Mouse (Mus musculus): Measurements from ENCODE around the gene Ptpn1. TPM values are rescaled to one million over a fixed set of nuclear protein-coding genes. Genes with fewer than 3 reads are reported as not detected.

Ptpn1 gene
- polyA plus RNA-seq, 1 experiment from 2014 or later: 35.3 TPM

GRCm38 (mm10) chr2:167924011-167924410 lies 7.8 kb upstream of the Ptpn1 start:
- H3K36me3 ChIP-seq: no peaks in the 10 kb centered on the region
- WGBS (ENCODE audit: insufficient replicate concordance): 77% methylated on average over 5 of the region's 5 CpGs
- no peaks in the 10 kb centered on the region for H3K9me3 ChIP-seq (replicated peaks)
- DNase-seq (no peak), ATAC-seq (ENCODE audit: low read depth) (no peak)
- no peak overlapping the region for H3K27ac ChIP-seq
- H3K27me3 ChIP-seq: no peaks in the 10 kb centered on the region
- H3K4me3 ChIP-seq (replicated peaks): no peak overlapping the region
- no peak overlapping the region for H3K9ac ChIP-seq
- H3K4me2 ChIP-seq: peak overlapping the region; percentile 72
- peaks cover 37% of the 10 kb centered on the region for H3K4me1 ChIP-seq (replicated peaks)

GRCm38 (mm10) chr2:167924803-167925604 lies 6.9 kb upstream of the Ptpn1 start:
- WGBS (ENCODE audit: insufficient replicate concordance): 2% methylated on average over 29 of the region's 29 CpGs
- H3K27me3 ChIP-seq: no peaks in the 10 kb centered on the region
- H3K4me2 ChIP-seq: peak overlapping the region; percentile 72
- H3K4me1 ChIP-seq (replicated peaks): peaks cover 41% of the 10 kb centered on the region
- DNase-seq: peak; percentile 71
- H3K9ac ChIP-seq: peak overlapping the region; percentile 64
- peak; percentile 71 for ATAC-seq (ENCODE audit: low read depth)
- no peaks in the 10 kb centered on the region for H3K9me3 ChIP-seq (replicated peaks)
- H3K4me3 ChIP-seq (replicated peaks): peak overlapping the region; percentile 57
- no peaks in the 10 kb centered on the region for H3K36me3 ChIP-seq
- peak overlapping the region; percentile 63 for H3K27ac ChIP-seq

GRCm38 (mm10) chr2:167925841-167926800 lies 5.7 kb upstream of the Ptpn1 start:
- no peak for DNase-seq
- H3K4me2 ChIP-seq: no peak overlapping the region

GRCm38 (mm10) chr2:167928002-167928526 lies 3.8 kb upstream of the Ptpn1 start:
- no peak for ATAC-seq (ENCODE audit: low read depth)
- Histone ChIP-seq H3K4me1 (replicated peaks) (peaks cover 58% of the 10 kb centered on the region), H3K9me3 (replicated peaks) (no peaks in the 10 kb centered on the region), H3K4me3 (replicated peaks) (no peak overlapping the region), H3K27me3 (no peaks in the 10 kb centered on the region), H3K27ac (no peak overlapping the region; the same call in 1 of the 2 replicates), H3K4me2 (no peak overlapping the region), H3K36me3 (no peaks in the 10 kb centered on the region), H3K9ac (no peak overlapping the region)
- WGBS (ENCODE audit: insufficient replicate concordance): 59% methylated on average over 4 of the region's 4 CpGs
- no peak for DNase-seq

More at GRCm38 (mm10) chr2:167925841-167926800, 5.7 kb upstream of the Ptpn1 start:
- no peaks in the 10 kb centered on the region for H3K9me3 ChIP-seq (replicated peaks)
- no peak for ATAC-seq (ENCODE audit: low read depth)
- H3K27ac ChIP-seq: peak overlapping the region; percentile 63
- no peak overlapping the region for H3K9ac ChIP-seq
- 55% methylated on average over 11 of the region's 11 CpGs for WGBS (ENCODE audit: insufficient replicate concordance)
- no peaks in the 10 kb centered on the region for H3K27me3 ChIP-seq
- H3K4me1 ChIP-seq (replicated peaks): peaks cover 47% of the 10 kb centered on the region
- no peak overlapping the region for H3K4me3 ChIP-seq (replicated peaks)
- H3K36me3 ChIP-seq: no peaks in the 10 kb centered on the region

GRCm38 (mm10) chr2:167928972-167929371 lies 2.9 kb upstream of the Ptpn1 start:
- 80% methylated on average over 3 of the region's 3 CpGs for WGBS (ENCODE audit: insufficient replicate concordance)
- Histone ChIP-seq H3K4me3 (replicated peaks) (no peak overlapping the region), H3K27ac (no peak overlapping the region), H3K4me2 (no peak overlapping the region), H3K4me1 (replicated peaks) (peaks cover 64% of the 10 kb centered on the region), H3K27me3 (no peaks in the 10 kb centered on the region), H3K9me3 (replicated peaks) (no peaks in the 10 kb centered on the region), H3K36me3 (no peaks in the 10 kb centered on the region), H3K9ac (no peak overlapping the region)
- ATAC-seq (ENCODE audit: low read depth) (no peak), DNase-seq (no peak)

- 92% methylated on average over 3 of the region's 3 CpGs for WGBS (ENCODE audit: insufficient replicate concordance)
- H3K9ac ChIP-seq: peak overlapping the region; percentile 93
- H3K27me3 ChIP-seq: no peaks in the 10 kb centered on the region
- no peaks in the 10 kb centered on the region for H3K9me3 ChIP-seq (replicated peaks)
- H3K27ac ChIP-seq: no peak overlapping the region
- H3K4me2 ChIP-seq: peak overlapping the region; percentile 90
- H3K4me3 ChIP-seq (replicated peaks): peak overlapping the region; percentile 93
- peaks cover 49% of the 10 kb centered on the region for H3K4me1 ChIP-seq (replicated peaks)
- ATAC-seq (ENCODE audit: low read depth) (no peak), DNase-seq (no peak)
- no peaks in the 10 kb centered on the region for H3K36me3 ChIP-seq
These were observed 882 bp upstream of the Ptpn1 start for GRCm38 (mm10) chr2:167930975-167931374.

- H3K27ac ChIP-seq: peak overlapping the region; percentile 44; the same call in 1 of the 2 replicates
- no peaks in the 10 kb centered on the region for H3K9me3 ChIP-seq (replicated peaks)
- H3K9ac ChIP-seq: peak overlapping the region; percentile 93
- H3K27me3 ChIP-seq: no peaks in the 10 kb centered on the region
- peak overlapping the region; percentile 90 for H3K4me2 ChIP-seq
- WGBS (ENCODE audit: insufficient replicate concordance): under 1% methylated on average over 18 of the region's 18 CpGs
- peaks cover 43% of the 10 kb centered on the region for H3K4me1 ChIP-seq (replicated peaks)
- no peak for DNase-seq
- H3K36me3 ChIP-seq: no peaks in the 10 kb centered on the region
- peak overlapping the region; percentile 93 for H3K4me3 ChIP-seq (replicated peaks)
- peak; percentile 31 for ATAC-seq (ENCODE audit: low read depth)
These were observed 922 bp downstream of the Ptpn1 start for GRCm38 (mm10) chr2:167932727-167933231.

- H3K27ac ChIP-seq: no peak overlapping the region
- DNase-seq: no peak
- ATAC-seq (ENCODE audit: low read depth): no peak
- H3K4me1 ChIP-seq (replicated peaks): peaks cover 41% of the 10 kb centered on the region
- H3K4me2 ChIP-seq: peak overlapping the region; percentile 90
- H3K27me3 ChIP-seq: no peaks in the 10 kb centered on the region
- H3K36me3 ChIP-seq: no peaks in the 10 kb centered on the region
- H3K9me3 ChIP-seq (replicated peaks): no peaks in the 10 kb centered on the region
- peak overlapping the region; percentile 93 for H3K9ac ChIP-seq
- 54% methylated on average over 7 of the region's 7 CpGs for WGBS (ENCODE audit: insufficient replicate concordance)
- peak overlapping the region; percentile 93 for H3K4me3 ChIP-seq (replicated peaks)
These were observed 1.5 kb downstream of the Ptpn1 start for GRCm38 (mm10) chr2:167933397-167933796.

- no peak overlapping the region for H3K27ac ChIP-seq
- H3K27me3 ChIP-seq: no peaks in the 10 kb centered on the region
- no peak for ATAC-seq (ENCODE audit: low read depth)
- no peak overlapping the region for H3K4me2 ChIP-seq
- no peak overlapping the region for H3K4me3 ChIP-seq (replicated peaks)
- 85% methylated on average over 3 of the region's 3 CpGs for WGBS (ENCODE audit: insufficient replicate concordance)
- 0 out of 2 replicates have a peak, but pooled peaks cover 3% of the 10 kb centered on the region for H3K36me3 ChIP-seq
- H3K9me3 ChIP-seq (replicated peaks): no peaks in the 10 kb centered on the region
- DNase-seq: no peak
- peaks cover 57% of the 10 kb centered on the region for H3K4me1 ChIP-seq (replicated peaks)
- H3K9ac ChIP-seq: no peak overlapping the region
These were observed 4.1 kb downstream of the Ptpn1 start for GRCm38 (mm10) chr2:167935956-167936355.

- DNase-seq (no peak), ATAC-seq (ENCODE audit: low read depth) (no peak)
- Histone ChIP-seq H3K9me3 (replicated peaks) (no peaks in the 10 kb centered on the region), H3K9ac (no peak overlapping the region), H3K36me3 (0 out of 2 replicates have a peak, but pooled peaks cover 3% of the 10 kb centered on the region), H3K4me2 (no peak overlapping the region), H3K4me3 (replicated peaks) (no peak overlapping the region), H3K4me1 (replicated peaks) (peaks cover 66% of the 10 kb centered on the region), H3K27ac (no peak overlapping the region), H3K27me3 (no peaks in the 10 kb centered on the region)
- 66% methylated on average over 3 of the region's 3 CpGs for WGBS (ENCODE audit: insufficient replicate concordance)
These were observed 6.9 kb downstream of the Ptpn1 start for GRCm38 (mm10) chr2:167938786-167939185.

GRCm38 (mm10) chr2:167939204-167939603 lies 7.3 kb downstream of the Ptpn1 start:
- WGBS (ENCODE audit: insufficient replicate concordance): 62% methylated on average over 4 of the region's 4 CpGs
- ATAC-seq (ENCODE audit: low read depth): no peak

More at GRCm38 (mm10) chr2:167939204-167939603, 7.3 kb downstream of the Ptpn1 start:
- no peaks in the 10 kb centered on the region for H3K27me3 ChIP-seq
- DNase-seq: no peak
- no peak overlapping the region for H3K27ac ChIP-seq
- no peak overlapping the region for H3K9ac ChIP-seq
- H3K4me3 ChIP-seq (replicated peaks): no peak overlapping the region
- H3K9me3 ChIP-seq (replicated peaks): no peaks in the 10 kb centered on the region
- 0 out of 2 replicates have a peak, but pooled peaks cover 3% of the 10 kb centered on the region for H3K36me3 ChIP-seq
- peaks cover 65% of the 10 kb centered on the region for H3K4me1 ChIP-seq (replicated peaks)
- H3K4me2 ChIP-seq: no peak overlapping the region

All from liver, embryonic 13.5 days (tissue).